Mouse (Mus musculus): ENCODE measurements around the gene Tada3. TPM values are rescaled to one million over a fixed set of nuclear protein-coding genes. Genes with fewer than 3 reads are reported as not detected.

Gene Tada3
- polyA plus RNA-seq, 1 experiment: 42.3 TPM

DNA sequence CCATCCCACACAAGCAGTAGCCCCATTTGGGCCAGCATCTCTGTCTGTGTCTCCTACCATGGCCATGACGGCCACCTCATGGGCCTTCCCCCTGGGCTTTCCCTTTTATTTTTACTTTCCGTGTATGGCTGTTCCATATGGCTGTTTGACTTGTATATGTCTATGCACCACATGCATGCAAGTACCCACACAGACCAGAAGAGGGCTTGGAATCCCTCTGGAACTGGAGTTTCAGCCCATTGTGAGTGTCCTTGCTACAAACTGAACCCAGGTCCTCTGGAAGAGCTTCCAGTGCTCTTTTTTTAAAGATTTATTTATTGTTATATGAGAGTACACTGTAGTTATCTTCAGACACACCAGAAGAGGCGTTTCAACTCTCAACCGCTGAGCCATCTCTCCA is 16.2 kb downstream of the Tada3 start:
- Histone ChIP-seq H3K27me3 (ENCODE audit: control insufficient read depth, insufficient read depth, low read length) (no peaks in the 10 kb centered on the region), H3K27ac (ENCODE audit: control insufficient read depth, insufficient read depth, low read depth, low read length) (no peak overlapping the region), H3K36me3 (ENCODE audit: control insufficient read depth, insufficient read depth, low read length) (no peaks in the 10 kb centered on the region), H3K4me3 (ENCODE audit: control insufficient read depth, low read depth, low read length) (no peak overlapping the region), H3K4me1 (ENCODE audit: control insufficient read depth, insufficient read depth, low read length) (no peaks in the 10 kb centered on the region)
- no peak for TF ChIP-seq CTCF (IDR thresholded peaks at IDR 0.05; ENCODE audit: control insufficient read depth, insufficient read depth, insufficient replicate concordance, low read depth, low read length)
- TF ChIP-seq POLR2A (IDR thresholded peaks at IDR 0.05; ENCODE audit: control insufficient read depth, low read depth, low read length): no peak

DNA sequence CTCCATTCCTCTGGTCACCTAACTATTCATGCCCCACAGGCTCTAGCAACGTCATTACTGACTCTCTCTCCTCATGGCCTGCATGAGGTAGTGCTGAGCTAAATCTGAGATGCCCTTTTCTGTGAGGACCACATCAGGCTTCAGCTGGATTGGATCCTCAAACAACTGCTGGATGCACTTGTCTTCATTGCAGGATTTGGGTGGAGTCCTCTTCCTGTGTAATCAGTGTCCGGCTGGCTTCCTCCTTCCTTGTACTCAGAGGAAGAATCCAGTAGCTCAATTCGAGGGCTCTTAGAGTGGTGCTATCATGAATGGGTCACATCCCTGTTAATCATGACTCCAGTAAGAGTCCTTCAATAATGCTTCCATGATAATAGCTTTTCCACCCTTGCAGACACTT is 24.0 kb downstream of the Tada3 start:
- no peak for TF ChIP-seq POLR2A (IDR thresholded peaks at IDR 0.05; ENCODE audit: control insufficient read depth, low read depth, low read length)
- no peaks in the 10 kb centered on the region for H3K27me3 ChIP-seq (ENCODE audit: control insufficient read depth, insufficient read depth, low read length)
- H3K27ac ChIP-seq (ENCODE audit: control insufficient read depth, insufficient read depth, low read depth, low read length): no peak overlapping the region

DNA sequence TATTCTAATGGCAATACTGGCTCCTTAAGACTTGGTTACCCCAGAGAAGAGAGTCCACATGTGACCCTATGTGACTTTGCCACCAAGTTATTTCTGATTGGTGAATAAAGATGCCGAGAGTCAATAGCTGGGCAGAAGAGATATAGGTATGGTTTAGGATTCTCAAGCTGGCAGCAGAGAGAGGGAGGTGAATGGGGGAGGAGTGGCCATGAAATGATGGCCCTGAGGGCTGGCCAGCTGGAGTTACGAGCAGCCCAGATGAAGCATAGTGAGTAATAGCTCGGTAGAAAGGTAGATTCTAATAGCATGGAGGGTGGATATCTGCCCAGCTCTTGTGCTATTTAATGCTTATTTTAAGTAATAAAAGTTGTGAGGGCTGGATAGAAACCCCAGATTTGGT is 24.9 kb downstream of the Tada3 start:
- TF ChIP-seq CTCF (IDR thresholded peaks at IDR 0.05; ENCODE audit: control insufficient read depth, insufficient read depth, insufficient replicate concordance, low read depth, low read length): no peak
- no peak for TF ChIP-seq POLR2A (IDR thresholded peaks at IDR 0.05; ENCODE audit: control insufficient read depth, low read depth, low read length)
- Histone ChIP-seq H3K4me1 (ENCODE audit: control insufficient read depth, insufficient read depth, low read length) (no peaks in the 10 kb centered on the region), H3K4me3 (ENCODE audit: control insufficient read depth, low read depth, low read length) (no peak overlapping the region), H3K27ac (ENCODE audit: control insufficient read depth, insufficient read depth, low read depth, low read length) (no peak overlapping the region), H3K36me3 (ENCODE audit: control insufficient read depth, insufficient read depth, low read length) (no peaks in the 10 kb centered on the region), H3K27me3 (ENCODE audit: control insufficient read depth, insufficient read depth, low read length) (no peaks in the 10 kb centered on the region)

More for the DNA sequence above, 24.0 kb downstream of the Tada3 start:
- no peak overlapping the region for H3K4me3 ChIP-seq (ENCODE audit: control insufficient read depth, low read depth, low read length)
- no peaks in the 10 kb centered on the region for H3K4me1 ChIP-seq (ENCODE audit: control insufficient read depth, insufficient read depth, low read length)
- no peaks in the 10 kb centered on the region for H3K36me3 ChIP-seq (ENCODE audit: control insufficient read depth, insufficient read depth, low read length)

DNA sequence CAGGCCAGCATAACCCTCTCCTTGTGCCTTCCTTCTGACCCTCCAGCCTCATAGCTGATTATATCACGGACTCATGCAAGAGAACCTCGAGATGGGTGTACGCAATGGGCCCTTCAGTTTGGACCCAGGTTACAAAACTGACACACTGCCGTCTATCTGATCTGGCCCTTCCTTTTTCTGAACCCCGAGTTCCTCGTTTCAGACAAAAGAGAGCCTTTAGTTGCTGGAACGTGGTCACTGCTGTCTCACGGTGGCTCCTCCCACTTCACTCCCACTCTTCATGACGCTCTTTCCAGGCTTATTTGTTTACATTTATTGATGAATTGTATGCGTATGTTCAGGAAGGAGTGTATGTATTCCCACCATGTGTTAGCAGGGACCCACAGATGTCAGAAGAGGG is 26.0 kb downstream of the Tada3 start:
- TF ChIP-seq POLR2A (IDR thresholded peaks at IDR 0.05; ENCODE audit: control insufficient read depth, low read depth, low read length): no peak
- no peak for TF ChIP-seq CTCF (IDR thresholded peaks at IDR 0.05; ENCODE audit: control insufficient read depth, insufficient read depth, insufficient replicate concordance, low read depth, low read length)
- Histone ChIP-seq H3K4me1 (ENCODE audit: control insufficient read depth, insufficient read depth, low read length) (no peaks in the 10 kb centered on the region), H3K27ac (ENCODE audit: control insufficient read depth, insufficient read depth, low read depth, low read length) (no peak overlapping the region), H3K36me3 (ENCODE audit: control insufficient read depth, insufficient read depth, low read length) (no peaks in the 10 kb centered on the region), H3K27me3 (ENCODE audit: control insufficient read depth, insufficient read depth, low read length) (no peaks in the 10 kb centered on the region), H3K4me3 (ENCODE audit: control insufficient read depth, low read depth, low read length) (no peak overlapping the region)

DNA sequence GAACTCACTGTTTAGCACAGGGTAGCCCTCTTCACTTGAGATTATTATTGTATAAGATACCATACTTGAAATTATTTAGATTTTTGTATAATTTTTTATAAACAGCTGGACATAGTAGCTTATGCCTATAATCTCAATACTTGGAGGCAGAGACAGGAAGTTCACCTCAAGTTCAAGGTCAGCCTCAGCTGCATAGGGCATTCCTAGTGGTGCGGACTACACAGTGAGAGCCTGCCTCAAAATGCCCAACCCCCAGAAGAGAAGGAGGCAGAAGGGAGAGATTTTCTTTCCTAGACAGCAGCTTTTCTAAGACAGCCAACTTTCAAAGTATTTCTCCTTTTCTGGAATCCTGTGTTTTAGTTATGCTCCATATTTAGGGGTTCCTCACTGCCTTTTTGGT is 26.5 kb downstream of the Tada3 start:
- no peak overlapping the region for H3K27ac ChIP-seq (ENCODE audit: control insufficient read depth, insufficient read depth, low read depth, low read length)
- no peak for TF ChIP-seq CTCF (IDR thresholded peaks at IDR 0.05; ENCODE audit: control insufficient read depth, insufficient read depth, insufficient replicate concordance, low read depth, low read length)
- no peak for TF ChIP-seq POLR2A (IDR thresholded peaks at IDR 0.05; ENCODE audit: control insufficient read depth, low read depth, low read length)
- H3K27me3 ChIP-seq (ENCODE audit: control insufficient read depth, insufficient read depth, low read length): no peaks in the 10 kb centered on the region
- no peak overlapping the region for H3K4me3 ChIP-seq (ENCODE audit: control insufficient read depth, low read depth, low read length)
- no peaks in the 10 kb centered on the region for H3K4me1 ChIP-seq (ENCODE audit: control insufficient read depth, insufficient read depth, low read length)
- no peaks in the 10 kb centered on the region for H3K36me3 ChIP-seq (ENCODE audit: control insufficient read depth, insufficient read depth, low read length)

DNA sequence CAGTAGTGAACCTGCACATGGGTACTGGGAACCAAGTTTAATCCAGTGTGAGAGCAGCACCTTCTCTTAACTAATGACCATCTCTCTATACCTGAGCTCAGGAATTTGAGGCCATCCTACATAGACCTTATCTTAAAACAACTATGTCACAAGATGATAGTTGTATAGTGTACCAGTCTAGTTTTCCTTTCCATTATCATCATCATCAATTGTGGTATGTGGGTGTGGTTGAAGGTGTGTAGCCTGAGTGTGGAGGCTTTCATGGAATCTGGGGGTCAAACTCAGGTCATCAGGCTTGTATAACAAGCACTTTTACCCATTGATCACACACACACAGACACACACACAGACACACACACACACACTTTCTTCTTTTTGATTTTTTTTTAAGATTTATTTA is 27.1 kb downstream of the Tada3 start:
- Histone ChIP-seq H3K36me3 (ENCODE audit: control insufficient read depth, insufficient read depth, low read length) (no peaks in the 10 kb centered on the region), H3K4me1 (ENCODE audit: control insufficient read depth, insufficient read depth, low read length) (no peaks in the 10 kb centered on the region), H3K27ac (ENCODE audit: control insufficient read depth, insufficient read depth, low read depth, low read length) (no peak overlapping the region), H3K27me3 (ENCODE audit: control insufficient read depth, insufficient read depth, low read length) (no peaks in the 10 kb centered on the region), H3K4me3 (ENCODE audit: control insufficient read depth, low read depth, low read length) (no peak overlapping the region)
- TF ChIP-seq CTCF (IDR thresholded peaks at IDR 0.05; ENCODE audit: control insufficient read depth, insufficient read depth, insufficient replicate concordance, low read depth, low read length) (no peak), POLR2A (IDR thresholded peaks at IDR 0.05; ENCODE audit: control insufficient read depth, low read depth, low read length) (no peak)

DNA sequence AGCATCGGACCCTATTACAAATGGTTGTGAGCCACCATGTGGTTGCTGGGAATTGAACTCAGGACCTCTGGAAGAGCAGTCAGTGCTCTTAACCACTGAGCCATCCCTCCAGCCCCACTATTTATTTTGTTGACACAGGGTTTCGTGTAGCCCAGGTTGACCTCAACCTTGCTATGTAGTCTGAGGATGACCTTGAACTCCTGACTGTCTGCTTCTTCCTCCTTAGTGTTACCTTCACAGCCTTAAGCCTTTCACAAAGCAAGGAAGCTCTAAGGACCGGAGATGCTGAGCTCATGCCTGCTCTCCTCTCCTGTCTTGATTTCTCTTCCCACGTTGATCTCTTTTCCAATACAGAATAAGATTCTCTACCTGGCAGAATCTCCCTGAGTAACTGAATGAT is 30.8 kb downstream of the Tada3 start:
- Histone ChIP-seq H3K36me3 (ENCODE audit: control insufficient read depth, insufficient read depth, low read length) (no peaks in the 10 kb centered on the region), H3K27me3 (ENCODE audit: control insufficient read depth, insufficient read depth, low read length) (no peaks in the 10 kb centered on the region), H3K27ac (ENCODE audit: control insufficient read depth, insufficient read depth, low read depth, low read length) (no peak overlapping the region), H3K4me3 (ENCODE audit: control insufficient read depth, low read depth, low read length) (no peak overlapping the region), H3K4me1 (ENCODE audit: control insufficient read depth, insufficient read depth, low read length) (peaks cover 5% of the 10 kb centered on the region)
- TF ChIP-seq CTCF (IDR thresholded peaks at IDR 0.05; ENCODE audit: control insufficient read depth, insufficient read depth, insufficient replicate concordance, low read depth, low read length) (no peak), POLR2A (IDR thresholded peaks at IDR 0.05; ENCODE audit: control insufficient read depth, low read depth, low read length) (no peak)

DNA sequence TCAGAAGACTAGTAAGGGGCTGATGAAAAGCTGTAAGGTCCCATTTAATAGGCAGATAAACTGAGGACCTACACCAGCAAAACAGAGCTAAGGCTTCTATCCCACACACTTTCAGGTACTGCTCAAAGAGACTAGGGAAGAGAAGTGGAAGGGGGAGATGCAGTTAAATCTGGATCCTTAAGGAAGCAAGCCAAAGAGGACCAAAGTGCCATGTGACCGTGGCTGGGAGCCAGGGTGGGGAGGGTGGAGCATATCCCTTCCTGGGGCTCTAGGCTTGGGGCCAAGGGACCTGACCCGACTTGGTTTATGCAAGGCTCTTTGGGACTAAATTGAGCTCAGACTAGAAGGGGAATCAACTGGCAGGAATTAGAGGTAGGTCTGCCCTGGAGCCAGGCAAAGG is 33.4 kb downstream of the Tada3 start:
- TF ChIP-seq CTCF (IDR thresholded peaks at IDR 0.05; ENCODE audit: control insufficient read depth, insufficient read depth, insufficient replicate concordance, low read depth, low read length) (no peak), POLR2A (IDR thresholded peaks at IDR 0.05; ENCODE audit: control insufficient read depth, low read depth, low read length) (no peak)
- Histone ChIP-seq H3K36me3 (ENCODE audit: control insufficient read depth, insufficient read depth, low read length) (no peaks in the 10 kb centered on the region), H3K4me1 (ENCODE audit: control insufficient read depth, insufficient read depth, low read length) (peaks cover 5% of the 10 kb centered on the region), H3K27ac (ENCODE audit: control insufficient read depth, insufficient read depth, low read depth, low read length) (no peak overlapping the region), H3K27me3 (ENCODE audit: control insufficient read depth, insufficient read depth, low read length) (no peaks in the 10 kb centered on the region), H3K4me3 (ENCODE audit: control insufficient read depth, low read depth, low read length) (no peak overlapping the region)

All from testis, adult 2 months (tissue).